Mouse (Mus musculus) liver, embryonic 15.5 days (tissue): Measurements from ENCODE around the gene Grid2ip. TPM values are rescaled to one million over a fixed set of nuclear protein-coding genes. Genes with fewer than 3 reads are reported as not detected.

Source experiments
- ATAC-seq: fragments of 200-750 bp; cut with Nextera tagmentation; 2 replicates; pipeline ENCODE4 v1.8.0; 2017; ENCODE audit warnings: moderate number of reproducible peaks, mild to moderate bottlenecking, moderate library complexity; ENCODE audit not compliant: insufficient read depth
- H3K27ac ChIP-seq: fragments of 300-500 bp; sonication (generic); replicated peaks from 2 replicates; pipeline ENCODE4 v1.5.1; 2015; ENCODE audit warnings: mild to moderate bottlenecking, inconsistent platforms
- H3K27me3 ChIP-seq: fragments of 300-500 bp; sonication (generic); 2 replicates; pipeline ENCODE4 v1.6.1; 2015; ENCODE audit warnings: mild to moderate bottlenecking, inconsistent platforms
- H3K36me3 ChIP-seq: fragments of 300-500 bp; sonication (generic); replicated peaks from 2 replicates; pipeline ENCODE4 v1.6.1; 2015; ENCODE audit warnings: moderate library complexity, mild to moderate bottlenecking, inconsistent platforms
- H3K4me1 ChIP-seq: fragments of 300-500 bp; sonication (generic); replicated peaks from 2 replicates; pipeline ENCODE4 v1.6.1; 2015; ENCODE audit warnings: inconsistent platforms
- H3K4me2 ChIP-seq: fragments of 300-500 bp; sonication (generic); 2 replicates; pipeline ENCODE4 v1.6.1; 2015; ENCODE audit warnings: moderate library complexity, mild to moderate bottlenecking, inconsistent platforms
- H3K4me3 ChIP-seq: fragments of 300-500 bp; sonication (generic); replicated peaks from 2 replicates; pipeline ENCODE4 v1.5.1; 2015; ENCODE audit warnings: mild to moderate bottlenecking, inconsistent platforms
- H3K9ac ChIP-seq: fragments of 300-500 bp; sonication (generic); 2 replicates; pipeline ENCODE4 v1.6.1; 2015; ENCODE audit warnings: moderate library complexity, mild to moderate bottlenecking, inconsistent platforms
- H3K9me3 ChIP-seq: fragments of 300-500 bp; sonication (generic); replicated peaks from 2 replicates; pipeline ENCODE4 v1.6.1; 2016; ENCODE audit warnings: inconsistent platforms
- WGBS: fragments of 180-500 bp; shearing (Covaris S2); methylation state at CpG from one replicate; pipeline ENCODE4 v1.1.7; 2015; ENCODE audit warnings: mixed read lengths; ENCODE audit not compliant: insufficient replicate concordance; 5-methylcytosine and 5-hydroxymethylcytosine counted together
- polyA plus RNA-seq: library from polyadenylated mRNA; unstranded; fragments of >200 nt; fragmentation: Nextera tagmentation; extraction: Ambion mirVana; gene quantifications from 2 replicates; pipeline ENCODE4 v1.2.1, GENCODE M21; 2015

The Grid2ip gene
- polyA plus RNA-seq, 1 experiment from 2014 or later = not detected

GRCm38 (mm10) chr5:143363678-143364615 lies 6.8 kb downstream of the Grid2ip start:
- Histone ChIP-seq H3K9ac (no peak overlapping the region), H3K4me1 (no peaks in the 10 kb centered on the region), H3K27ac (no peak overlapping the region), H3K9me3 (no peaks in the 10 kb centered on the region), H3K27me3 (peaks cover 85% of the 10 kb centered on the region), H3K4me2 (peak overlapping the region; percentile 52), H3K4me3 (peak overlapping the region; percentile 25), H3K36me3 (no peaks in the 10 kb centered on the region)
- 2% methylated on average over 47 of the region's 47 CpGs for WGBS
- no peak for ATAC-seq

- no peak overlapping the region for H3K27ac ChIP-seq
- H3K4me2 ChIP-seq = no peak overlapping the region
- H3K9ac ChIP-seq = no peak overlapping the region
- no peaks in the 10 kb centered on the region for H3K36me3 ChIP-seq
- H3K9me3 ChIP-seq = no peaks in the 10 kb centered on the region
- H3K4me1 ChIP-seq = no peaks in the 10 kb centered on the region; the same call in 1 of the 2 replicates
- no peak overlapping the region for H3K4me3 ChIP-seq
- WGBS = 62% methylated on average over 3 of the region's 3 CpGs
- H3K27me3 ChIP-seq = peaks cover 94% of the 10 kb centered on the region
- ATAC-seq = no peak
Observed at GRCm38 (mm10) chr5:143367931-143368330, 10.8 kb downstream of the Grid2ip start.

GRCm38 (mm10) chr5:143369611-143370255 lies 12.6 kb downstream of the Grid2ip start:
- no peak overlapping the region for H3K9ac ChIP-seq
- H3K9me3 ChIP-seq = no peaks in the 10 kb centered on the region
- no peak overlapping the region for H3K27ac ChIP-seq
- H3K4me1 ChIP-seq = no peaks in the 10 kb centered on the region; the same call in 1 of the 2 replicates
- no peak overlapping the region for H3K4me3 ChIP-seq
- H3K27me3 ChIP-seq = peaks cover 94% of the 10 kb centered on the region
- 2% methylated on average over 36 of the region's 36 CpGs for WGBS
- no peak overlapping the region for H3K4me2 ChIP-seq
- H3K36me3 ChIP-seq = no peaks in the 10 kb centered on the region
- no peak for ATAC-seq

- Histone ChIP-seq H3K9me3 (no peaks in the 10 kb centered on the region), H3K4me2 (no peak overlapping the region), H3K36me3 (no peaks in the 10 kb centered on the region), H3K4me1 (peaks cover 3% of the 10 kb centered on the region; the same call in 1 of the 2 replicates), H3K4me3 (no peak overlapping the region), H3K9ac (no peak overlapping the region), H3K27me3 (peaks cover 93% of the 10 kb centered on the region), H3K27ac (no peak overlapping the region)
- ATAC-seq = no peak
- WGBS = 19% methylated on average over 17 of the region's 17 CpGs
Observed at GRCm38 (mm10) chr5:143370416-143371145, 13.4 kb downstream of the Grid2ip start.

GRCm38 (mm10) chr5:143371146-143371510 lies 14.0 kb downstream of the Grid2ip start:
- peaks cover 3% of the 10 kb centered on the region; the same call in 1 of the 2 replicates for H3K4me1 ChIP-seq
- no peak overlapping the region for H3K27ac ChIP-seq
- no peak overlapping the region for H3K4me3 ChIP-seq
- no peak for ATAC-seq
- no peak overlapping the region for H3K9ac ChIP-seq
- no peaks in the 10 kb centered on the region for H3K9me3 ChIP-seq
- no peak overlapping the region for H3K4me2 ChIP-seq
- peaks cover 89% of the 10 kb centered on the region for H3K27me3 ChIP-seq
- 41% methylated on average over 4 of the region's 4 CpGs for WGBS
- no peaks in the 10 kb centered on the region for H3K36me3 ChIP-seq

GRCm38 (mm10) chr5:143372818-143373217 lies 15.7 kb downstream of the Grid2ip start:
- H3K27me3 ChIP-seq = peaks cover 79% of the 10 kb centered on the region
- H3K4me2 ChIP-seq = peak overlapping the region; percentile 47
- WGBS = 4% methylated on average over 35 of the region's 35 CpGs
- peak overlapping the region; percentile 8; the same call in 1 of the 2 replicates for H3K4me3 ChIP-seq
- ATAC-seq = no peak
- H3K4me1 ChIP-seq = peaks cover 3% of the 10 kb centered on the region; the same call in 1 of the 2 replicates
- H3K9me3 ChIP-seq = no peaks in the 10 kb centered on the region
- H3K27ac ChIP-seq = no peak overlapping the region
- no peak overlapping the region for H3K9ac ChIP-seq
- no peaks in the 10 kb centered on the region for H3K36me3 ChIP-seq

- peak overlapping the region; percentile 37 for H3K4me2 ChIP-seq
- no peaks in the 10 kb centered on the region for H3K9me3 ChIP-seq
- H3K4me1 ChIP-seq = peaks cover 3% of the 10 kb centered on the region; the same call in 1 of the 2 replicates
- H3K27ac ChIP-seq = no peak overlapping the region
- H3K9ac ChIP-seq = no peak overlapping the region
- 8% methylated on average over 21 of the region's 21 CpGs for WGBS
- H3K36me3 ChIP-seq = no peaks in the 10 kb centered on the region
- no peak overlapping the region for H3K4me3 ChIP-seq
- peaks cover 54% of the 10 kb centered on the region for H3K27me3 ChIP-seq
- ATAC-seq = no peak; the same call in 1 of the 2 replicates
Observed at GRCm38 (mm10) chr5:143375242-143375641, 18.1 kb downstream of the Grid2ip start.

GRCm38 (mm10) chr5:143376156-143376555 lies 19.0 kb downstream of the Grid2ip start:
- no peak overlapping the region for H3K4me2 ChIP-seq
- no peaks in the 10 kb centered on the region for H3K36me3 ChIP-seq
- H3K4me3 ChIP-seq = no peak overlapping the region
- peaks cover 3% of the 10 kb centered on the region; the same call in 1 of the 2 replicates for H3K4me1 ChIP-seq
- peaks cover 45% of the 10 kb centered on the region for H3K27me3 ChIP-seq
- no peak for ATAC-seq
- no peak overlapping the region for H3K9ac ChIP-seq
- H3K9me3 ChIP-seq = no peaks in the 10 kb centered on the region
- H3K27ac ChIP-seq = no peak overlapping the region
- 74% methylated on average over 4 of the region's 4 CpGs for WGBS

- Histone ChIP-seq H3K9me3 (no peaks in the 10 kb centered on the region), H3K27me3 (peaks cover 45% of the 10 kb centered on the region), H3K36me3 (no peaks in the 10 kb centered on the region), H3K9ac (no peak overlapping the region; the same call in 1 of the 2 replicates), H3K4me2 (peak overlapping the region; percentile 55), H3K4me3 (peak overlapping the region; percentile 22; the same call in 1 of the 2 replicates), H3K4me1 (peaks cover 9% of the 10 kb centered on the region), H3K27ac (no peak overlapping the region)
- 8% methylated on average over 39 of the region's 39 CpGs for WGBS
- ATAC-seq = peak; percentile 54
Observed at GRCm38 (mm10) chr5:143386797-143387621, 29.9 kb downstream of the Grid2ip start.

GRCm38 (mm10) chr5:143394184-143394583 lies 37.0 kb downstream of the Grid2ip start:
- no peak overlapping the region for H3K9ac ChIP-seq
- 0 out of 2 replicates have a peak, but pooled peaks cover 2% of the 10 kb centered on the region for H3K4me1 ChIP-seq
- no peaks in the 10 kb centered on the region for H3K36me3 ChIP-seq
- H3K9me3 ChIP-seq = no peaks in the 10 kb centered on the region
- no peak overlapping the region for H3K4me3 ChIP-seq
- H3K27ac ChIP-seq = no peak overlapping the region
- no peak overlapping the region for H3K4me2 ChIP-seq
- ATAC-seq = no peak
- WGBS = 69% methylated on average over 7 of the region's 7 CpGs
- peaks cover under 1% of the 10 kb centered on the region; the same call in 1 of the 2 replicates for H3K27me3 ChIP-seq
